Mouse (Mus musculus) stomach, postnatal 0 days (tissue): ENCODE data around the gene Cfap299. TPM values are rescaled to one million over a fixed set of nuclear protein-coding genes. Genes with fewer than 3 reads are reported as not detected.

Experiments
- ATAC-seq: fragments of 200-750 bp; cut with Nextera tagmentation; 2 replicates; pipeline ENCODE4 v1.8.0; 2017; ENCODE audit not compliant: low FRiP score, low TSS enrichment
- DNase-seq: peaks from one replicate; pipeline ENCODE4 v3.0.0-alpha.2; 2016; ENCODE audit warnings: low spot score
- H3K27ac ChIP-seq: fragments of 300-500 bp; sonication (generic); replicated peaks from 2 replicates; pipeline ENCODE4 v1.5.1; 2014; ENCODE audit warnings: mild to moderate bottlenecking, control low read depth
- H3K27me3 ChIP-seq: fragments of 300-500 bp; sonication (generic); 2 replicates; pipeline ENCODE4 v1.6.1; 2014; ENCODE audit warnings: low read length; ENCODE audit not compliant: control insufficient read depth, insufficient read depth
- H3K36me3 ChIP-seq: fragments of 300-500 bp; sonication (generic); 2 replicates; pipeline ENCODE4 v1.6.1; 2014; ENCODE audit warnings: low read length, mixed read lengths; ENCODE audit not compliant: control insufficient read depth, insufficient read depth
- H3K4me1 ChIP-seq: fragments of 300-500 bp; sonication (generic); replicated peaks from 2 replicates; pipeline ENCODE4 v1.6.1; 2014; ENCODE audit warnings: antibody characterized with exemption; ENCODE audit not compliant: control insufficient read depth, insufficient read depth
- H3K4me2 ChIP-seq: fragments of 300-500 bp; sonication (generic); replicated peaks from 2 replicates; pipeline ENCODE4 v1.6.1; 2014; ENCODE audit warnings: low read depth, mild to moderate bottlenecking, control low read depth, moderate library complexity
- H3K4me3 ChIP-seq: fragments of 300-500 bp; sonication (generic); 2 replicates; pipeline ENCODE4 v1.5.1; 2014; ENCODE audit warnings: low read depth, low read length, control low read depth
- H3K9ac ChIP-seq: fragments of 300-500 bp; sonication (generic); 2 replicates; pipeline ENCODE4 v1.6.1; 2014; ENCODE audit warnings: mild to moderate bottlenecking, low read length, control low read depth, mixed read lengths
- H3K9me3 ChIP-seq: fragments of 300-500 bp; sonication (generic); 2 replicates; pipeline ENCODE4 v1.6.1; 2016; ENCODE audit warnings: low read length; ENCODE audit not compliant: control insufficient read depth
- CTCF ChIP-seq: IDR thresholded peaks from 2 replicates; pipeline ENCODE4 v1.5.1; 2016; ENCODE audit warnings: antibody characterized with exemption, low read depth, mild to moderate bottlenecking, moderate library complexity
- EP300 ChIP-seq: optimal IDR thresholded peaks from 2 replicates; pipeline ENCODE3; 2016; ENCODE audit warnings: antibody characterized with exemption
- WGBS: fragments of 180-500 bp; shearing (Covaris S2); extraction: QIAGEN DNeasy Blood & Tissue Kit; methylation state at CpG from one replicate; pipeline ENCODE4 v1.1.7; 2014; 5-methylcytosine and 5-hydroxymethylcytosine counted together
- polyA plus RNA-seq: library from polyadenylated mRNA; unstranded; fragments of >200 nt; fragmentation: Nextera tagmentation; extraction: Ambion mirVana; gene quantifications from 2 replicates; pipeline ENCODE4 v1.2.1, GENCODE M21; 2015

Gene Cfap299
- polyA plus RNA-seq, 1 experiment from 2014 or later: 0.18 TPM

DNA sequence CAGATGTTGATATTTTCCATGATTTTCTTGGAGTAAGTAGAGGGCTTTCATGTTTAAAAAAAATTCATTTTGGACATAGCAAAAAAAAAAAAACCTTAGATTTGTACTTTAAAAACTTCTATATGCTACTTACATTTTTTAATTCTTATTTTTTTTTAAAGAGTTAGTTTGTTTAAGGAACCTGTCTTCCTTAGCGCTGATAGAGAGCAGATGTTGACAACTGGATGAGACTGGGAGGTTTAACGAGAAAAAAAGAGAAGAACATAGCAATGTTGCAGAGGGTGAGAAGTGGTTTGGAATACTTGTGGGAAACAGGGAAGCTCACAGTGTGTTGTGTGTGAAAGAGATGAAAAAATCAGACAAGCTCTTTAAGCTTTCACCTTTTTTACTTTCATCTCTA, 191.0 kb downstream of the Cfap299 start:
- Histone ChIP-seq H3K36me3 (no peaks in the 10 kb centered on the region), H3K4me2 (no peak overlapping the region), H3K9ac (no peak overlapping the region), H3K27ac (no peak overlapping the region), H3K4me3 (no peak overlapping the region), H3K4me1 (no peaks in the 10 kb centered on the region), H3K9me3 (no peaks in the 10 kb centered on the region), H3K27me3 (no peaks in the 10 kb centered on the region)
- TF ChIP-seq CTCF: no peak
- no peak for TF ChIP-seq EP300
- WGBS: 56% methylated on average over 2 of the region's 2 CpGs
- ATAC-seq (no peak), DNase-seq (no peak)

- 90% methylated on average over 7 of the region's 7 CpGs for WGBS
- Histone ChIP-seq H3K9me3 (no peaks in the 10 kb centered on the region), H3K27me3 (no peaks in the 10 kb centered on the region), H3K4me1 (no peaks in the 10 kb centered on the region), H3K27ac (no peak overlapping the region), H3K4me3 (no peak overlapping the region), H3K9ac (no peak overlapping the region), H3K36me3 (no peaks in the 10 kb centered on the region), H3K4me2 (no peak overlapping the region)
- DNase-seq: no peak
- no peak for ATAC-seq
- TF ChIP-seq EP300 (no peak), CTCF (no peak)
Measured at GRCm38 (mm10) chr5:98522270-98522977, 193.3 kb downstream of the Cfap299 start.

- Histone ChIP-seq H3K4me2 (no peak overlapping the region), H3K9me3 (no peaks in the 10 kb centered on the region), H3K4me3 (no peak overlapping the region), H3K27ac (no peak overlapping the region), H3K4me1 (no peaks in the 10 kb centered on the region), H3K27me3 (no peaks in the 10 kb centered on the region), H3K36me3 (no peaks in the 10 kb centered on the region), H3K9ac (no peak overlapping the region)
- WGBS: 91% methylated on average over 7 of the region's 7 CpGs
- no peak for ATAC-seq
- no peak for DNase-seq
- TF ChIP-seq CTCF (no peak), EP300 (no peak)
Measured at GRCm38 (mm10) chr5:98523050-98523449, 193.9 kb downstream of the Cfap299 start.

DNA sequence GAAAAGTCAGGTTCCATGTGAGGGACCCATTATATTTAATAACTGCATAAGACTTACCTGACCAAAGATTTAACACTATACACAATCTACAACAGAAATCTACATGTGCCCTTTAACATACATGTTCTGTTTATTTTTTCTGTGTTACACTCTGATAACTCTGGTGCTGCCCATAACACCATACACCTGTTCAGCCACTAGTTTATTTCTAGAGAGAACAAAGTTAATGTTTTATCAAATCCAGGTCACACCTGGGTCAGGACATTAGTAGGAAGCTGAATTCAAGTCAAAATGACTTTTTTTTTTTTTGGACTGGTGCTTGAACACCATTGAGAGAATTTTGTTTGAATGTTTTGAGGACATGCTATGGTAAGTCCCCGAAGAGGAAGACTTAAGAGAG, 194.7 kb downstream of the Cfap299 start:
- TF ChIP-seq CTCF (no peak), EP300 (no peak)
- no peaks in the 10 kb centered on the region for H3K4me1 ChIP-seq
- DNase-seq: no peak
- H3K4me3 ChIP-seq: no peak overlapping the region
- WGBS: 67% methylated on average over 1 of the region's 1 CpGs
- H3K36me3 ChIP-seq: no peaks in the 10 kb centered on the region
- peak; percentile 60; the same call in 1 of the 2 replicates for ATAC-seq
- no peaks in the 10 kb centered on the region for H3K9me3 ChIP-seq
- no peak overlapping the region for H3K4me2 ChIP-seq
- no peak overlapping the region for H3K9ac ChIP-seq
- no peak overlapping the region for H3K27ac ChIP-seq
- no peaks in the 10 kb centered on the region for H3K27me3 ChIP-seq

- Histone ChIP-seq H3K4me3 (no peak overlapping the region), H3K4me1 (no peaks in the 10 kb centered on the region), H3K9ac (no peak overlapping the region), H3K27ac (no peak overlapping the region), H3K27me3 (no peaks in the 10 kb centered on the region), H3K36me3 (no peaks in the 10 kb centered on the region), H3K4me2 (no peak overlapping the region), H3K9me3 (no peaks in the 10 kb centered on the region)
- ATAC-seq (0 out of 2 replicates have a peak, but pooled peaks have one; percentile 18), DNase-seq (no peak)
- TF ChIP-seq CTCF (peak; percentile 44; the same call in 1 of the 2 replicates), EP300 (no peak)
- WGBS: 81% methylated on average over 1 of the region's 1 CpGs
Measured at GRCm38 (mm10) chr5:98541333-98541732, 212.2 kb downstream of the Cfap299 start.

GRCm38 (mm10) chr5:98550285-98550684, 221.2 kb downstream of the Cfap299 start:
- H3K36me3 ChIP-seq: no peaks in the 10 kb centered on the region
- no peak overlapping the region for H3K4me2 ChIP-seq
- no peak overlapping the region for H3K9ac ChIP-seq
- no peak overlapping the region for H3K4me3 ChIP-seq
- H3K27me3 ChIP-seq: no peaks in the 10 kb centered on the region
- no peaks in the 10 kb centered on the region for H3K9me3 ChIP-seq
- ATAC-seq: no peak
- no peak overlapping the region for H3K27ac ChIP-seq
- WGBS: 37% methylated on average over 5 of the region's 5 CpGs
- DNase-seq: no peak
- no peaks in the 10 kb centered on the region for H3K4me1 ChIP-seq
- TF ChIP-seq CTCF (no peak), EP300 (no peak)
